Mouse (Mus musculus) telencephalon, adult 2 months (tissue): Measurements from ENCODE around the gene Mgat5.

Experiments used
- DNase-seq: peaks from one replicate; pipeline ENCODE4 v3.0.0-alpha.2; 2011; ENCODE audit warnings: low read depth, low spot score

The Mgat5 gene

DNA sequence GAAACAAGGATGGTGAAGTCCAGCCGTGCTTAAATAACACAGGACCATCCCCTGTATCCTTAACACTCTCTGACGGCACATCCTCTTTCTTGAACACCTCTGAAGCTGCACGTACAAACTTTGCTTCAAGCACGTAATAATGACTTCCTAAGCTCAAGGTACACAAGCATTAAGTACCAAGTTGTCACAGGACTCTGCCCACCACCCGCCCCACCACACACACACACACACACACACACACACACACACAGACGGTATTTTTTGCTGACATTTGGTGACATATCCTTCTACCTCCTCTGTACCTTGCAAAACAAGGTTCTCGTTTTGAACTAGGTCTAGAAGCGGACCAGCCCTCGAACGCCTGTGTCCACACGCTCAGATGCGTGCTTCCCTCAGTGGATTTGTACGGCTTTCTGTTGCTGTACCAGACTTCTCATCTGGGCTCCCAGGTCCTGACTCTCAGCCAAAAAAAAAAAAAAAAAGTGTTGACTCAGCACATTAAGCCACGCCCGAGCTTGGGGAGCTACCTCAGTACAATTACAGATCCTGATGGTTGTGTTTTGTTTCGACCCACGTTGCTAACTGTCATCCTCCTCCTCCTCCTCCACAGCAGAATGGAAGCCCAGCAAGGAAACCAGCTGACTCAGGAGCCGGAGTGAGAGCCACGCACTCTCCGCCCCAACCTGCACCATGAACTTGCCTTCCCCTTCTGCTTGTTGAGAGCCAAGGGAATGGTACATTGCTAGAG lies 101.4 kb downstream of the Mgat5 start:
- peak; percentile 32 for DNase-seq

GRCm38 (mm10) chr1:127307361-127307760 lies 102.5 kb downstream of the Mgat5 start:
- DNase-seq: no peak

DNA sequence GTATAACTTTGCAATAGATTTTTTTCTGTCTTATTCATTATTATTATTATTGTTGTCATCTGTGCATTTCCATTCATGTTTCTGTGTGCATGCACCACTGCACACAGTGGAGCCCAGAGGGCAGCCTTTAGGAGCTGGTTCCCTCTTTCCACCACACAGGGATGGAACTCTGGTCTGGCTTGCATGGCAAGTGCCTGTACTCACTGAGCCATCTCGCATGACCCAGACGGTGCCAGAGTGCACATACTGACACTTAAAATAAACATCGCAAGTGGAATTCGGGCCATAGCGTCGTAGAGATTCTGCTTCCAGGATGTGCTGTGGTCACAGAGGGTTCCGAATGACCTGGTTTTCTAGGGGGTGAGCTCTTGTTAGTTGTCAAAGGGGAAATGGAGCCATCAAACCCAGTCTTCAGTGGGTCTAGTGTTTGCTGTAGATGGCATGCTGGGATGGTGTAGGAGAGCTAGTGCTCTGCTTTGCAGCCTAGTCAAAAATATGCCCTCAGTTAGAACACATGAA lies 103.5 kb downstream of the Mgat5 start:
- DNase-seq: no peak

GRCm38 (mm10) chr1:127308989-127309701 lies 104.3 kb downstream of the Mgat5 start:
- DNase-seq: no peak

DNA sequence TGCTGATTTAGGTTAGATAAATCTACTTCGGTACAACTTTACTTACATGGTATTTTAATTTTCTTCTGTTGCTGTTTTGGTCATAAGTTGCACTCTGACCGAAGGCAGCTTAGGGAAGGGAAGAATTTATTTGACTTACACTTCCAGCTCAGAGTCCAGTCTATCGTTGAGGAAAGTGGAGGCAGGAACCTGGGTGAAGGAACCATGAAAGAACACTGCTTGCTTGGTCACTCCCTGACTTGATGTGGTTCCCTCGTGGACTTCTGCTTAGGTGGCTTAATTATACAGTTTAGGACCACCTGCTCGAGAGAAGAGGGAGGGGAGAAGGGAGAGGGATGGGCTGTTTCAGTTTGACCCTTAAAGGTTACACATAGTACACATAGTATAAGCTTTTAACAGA lies 105.2 kb downstream of the Mgat5 start:
- no peak for DNase-seq

DNA sequence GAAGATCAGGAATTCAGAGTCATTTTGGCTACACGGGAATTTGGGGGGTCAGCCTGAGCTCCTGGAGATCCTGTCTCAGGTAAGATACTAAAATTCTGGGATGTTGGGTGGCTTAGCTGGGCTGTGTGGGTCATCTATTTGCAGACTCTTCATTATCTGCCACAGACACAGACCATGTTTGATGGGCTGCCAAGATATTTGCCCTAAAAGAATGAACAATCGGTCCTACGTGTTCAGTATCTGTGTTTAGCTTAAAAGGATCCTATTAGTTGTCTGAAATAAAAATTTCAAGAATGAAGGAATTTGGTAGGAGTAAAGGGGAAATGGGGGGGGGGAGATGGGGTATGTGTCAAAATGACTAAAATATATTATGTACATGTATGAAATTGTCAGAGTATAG lies 105.9 kb downstream of the Mgat5 start:
- DNase-seq: no peak

DNA sequence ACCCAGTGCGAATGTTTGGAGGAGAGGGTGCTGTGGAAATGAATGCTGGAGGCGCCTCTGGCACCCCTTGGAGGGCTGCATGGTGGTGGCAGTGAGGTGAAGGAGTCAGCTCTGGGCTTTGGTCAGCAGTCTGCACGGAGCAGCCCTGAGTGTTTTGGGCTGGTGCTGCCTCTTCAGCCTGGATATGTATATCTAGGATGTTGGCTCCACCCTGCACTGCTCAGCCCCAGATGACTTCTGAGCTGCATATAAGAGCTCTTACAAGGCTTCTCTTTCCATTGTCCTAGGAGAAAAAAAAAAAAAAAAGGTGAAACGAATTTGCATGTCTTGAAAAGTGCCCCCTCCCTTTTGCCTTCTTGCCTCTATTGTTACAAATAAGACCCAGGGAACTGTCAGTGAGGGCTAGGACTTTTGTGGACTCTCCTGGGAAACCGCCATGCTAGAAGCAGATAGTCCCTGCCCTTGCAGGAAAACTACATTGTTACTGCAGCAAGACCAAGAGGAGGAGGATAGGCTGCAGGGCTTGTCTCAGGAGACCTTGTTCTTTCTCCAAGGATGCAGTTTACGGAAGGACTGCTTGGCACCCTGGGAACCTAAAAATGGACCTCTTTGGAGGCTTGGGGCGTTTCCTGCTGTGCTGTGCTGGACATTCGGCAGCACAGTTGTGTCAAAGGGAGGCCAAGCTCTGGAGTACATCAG lies 109.0 kb downstream of the Mgat5 start:
- no peak for DNase-seq

DNA sequence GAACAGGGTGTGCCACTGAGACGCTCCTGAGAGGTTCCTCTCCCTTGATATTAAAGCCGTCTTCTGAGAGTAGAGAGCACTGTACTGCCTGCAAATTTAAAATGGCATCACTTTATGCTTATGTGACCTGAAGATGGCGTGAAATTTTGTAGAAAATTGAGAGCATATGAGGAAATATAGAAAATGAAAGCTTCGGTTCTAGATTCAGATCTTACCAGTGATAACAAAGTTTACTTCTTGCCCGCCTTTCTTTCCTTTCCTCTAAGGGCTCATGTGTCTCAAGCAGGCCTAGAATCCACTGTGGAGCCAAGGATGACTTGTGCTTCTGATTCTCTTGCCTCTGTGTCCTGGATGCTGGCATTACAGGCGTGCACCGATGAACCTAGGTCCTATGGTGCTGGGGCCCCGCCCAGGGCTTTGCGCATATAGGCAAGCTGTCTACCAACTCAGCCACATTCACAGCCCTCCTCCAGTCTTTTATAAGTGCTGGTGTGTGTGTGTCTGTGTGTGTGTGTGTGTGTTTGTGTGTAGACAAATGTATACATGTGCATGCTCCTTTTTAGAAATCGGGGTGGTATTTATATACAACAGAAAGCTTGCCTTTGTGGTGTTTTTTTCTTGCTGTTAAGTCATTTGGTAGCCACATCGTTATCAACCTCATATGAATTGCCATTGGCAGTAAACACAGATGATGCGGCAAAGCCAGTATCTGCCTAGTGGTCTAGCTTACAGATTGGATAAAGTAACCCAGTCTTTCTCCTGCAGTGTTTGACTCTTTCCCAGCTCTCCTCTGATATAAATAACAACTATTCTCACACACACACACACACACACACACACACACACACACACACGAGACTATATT lies 111.2 kb downstream of the Mgat5 start:
- no peak for DNase-seq

DNA sequence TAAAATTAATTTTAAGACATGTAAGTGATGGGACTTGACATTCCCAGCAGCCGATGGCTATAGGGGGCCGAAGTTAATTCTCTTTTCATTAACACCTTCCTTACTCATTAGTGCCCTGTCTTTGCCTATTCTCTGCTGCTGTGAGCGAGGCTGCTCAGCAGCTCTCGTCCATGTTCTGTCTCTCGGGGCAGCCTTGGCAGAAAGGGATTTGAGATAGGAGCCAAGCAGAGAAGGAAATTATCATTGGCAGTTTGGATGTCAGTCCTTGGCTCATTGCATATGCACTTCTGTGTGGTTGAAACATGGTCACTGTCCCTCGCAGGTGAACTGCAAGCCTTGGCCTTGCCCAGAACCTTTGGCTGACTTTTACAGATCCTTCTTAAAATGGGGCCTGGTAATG lies 111.8 kb downstream of the Mgat5 start:
- DNase-seq: no peak

DNA sequence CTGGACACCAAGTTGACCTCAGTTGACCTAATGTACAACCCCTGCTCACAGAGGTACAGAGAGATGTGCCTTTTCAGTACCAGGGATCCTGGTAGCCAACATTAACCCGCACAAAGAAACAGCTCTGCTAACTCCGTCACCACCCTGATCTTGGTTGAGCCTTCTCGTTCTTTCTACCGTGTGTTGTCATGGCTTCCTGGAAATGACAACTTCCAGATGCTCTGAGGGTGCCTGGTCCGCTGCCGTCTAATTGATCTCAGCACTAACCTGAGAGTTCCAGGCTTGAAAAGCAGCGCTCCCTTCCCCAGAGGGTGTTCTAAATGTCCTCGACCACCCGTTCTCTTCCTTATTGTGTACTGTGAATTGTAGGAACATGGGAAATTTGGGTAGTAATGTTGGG lies 112.7 kb downstream of the Mgat5 start:
- DNase-seq: no peak

GRCm38 (mm10) chr1:127318486-127318885 lies 113.7 kb downstream of the Mgat5 start:
- no peak for DNase-seq

DNA sequence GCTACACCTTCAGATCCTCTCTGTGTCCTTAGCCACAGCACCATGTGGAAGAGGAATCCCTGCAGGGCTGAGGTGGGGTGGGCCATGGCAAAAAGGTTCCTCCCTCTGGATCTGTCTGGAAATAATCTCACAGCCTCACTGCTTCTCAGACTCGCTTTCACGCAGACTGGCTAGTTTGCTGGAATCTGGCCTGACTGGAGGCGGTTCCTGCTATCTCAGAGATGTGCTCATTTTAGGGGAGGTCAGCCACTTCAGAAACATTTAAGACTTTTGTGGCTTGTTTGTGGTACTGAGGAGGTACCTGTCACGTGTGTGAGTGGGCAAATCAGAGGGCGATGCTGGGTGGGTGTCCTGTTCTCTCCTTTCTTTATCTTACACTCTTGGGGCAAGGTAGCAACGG lies 115.0 kb downstream of the Mgat5 start:
- DNase-seq: no peak

- no peak for DNase-seq
Measured at GRCm38 (mm10) chr1:127320956-127321355, 116.1 kb downstream of the Mgat5 start.

DNA sequence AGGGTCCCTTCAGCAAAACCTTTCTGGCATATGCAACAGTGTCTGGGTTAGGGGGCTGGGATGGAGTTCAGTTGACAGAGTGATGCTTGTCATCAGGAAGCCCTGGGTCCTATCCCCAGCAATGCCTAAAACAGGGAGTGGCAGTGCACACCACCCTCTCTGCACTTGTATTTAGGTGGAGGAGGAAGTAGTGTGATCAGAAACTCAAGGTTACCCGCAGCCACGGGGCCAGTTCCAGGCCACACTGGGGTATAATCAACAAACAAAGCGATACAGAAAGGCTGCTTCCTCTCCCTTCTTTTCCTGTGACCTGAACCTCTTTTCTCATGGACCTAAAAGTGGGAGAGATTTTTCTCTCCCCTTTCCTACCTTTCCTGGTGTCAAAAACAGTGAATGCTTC lies 116.8 kb downstream of the Mgat5 start:
- no peak for DNase-seq

DNA sequence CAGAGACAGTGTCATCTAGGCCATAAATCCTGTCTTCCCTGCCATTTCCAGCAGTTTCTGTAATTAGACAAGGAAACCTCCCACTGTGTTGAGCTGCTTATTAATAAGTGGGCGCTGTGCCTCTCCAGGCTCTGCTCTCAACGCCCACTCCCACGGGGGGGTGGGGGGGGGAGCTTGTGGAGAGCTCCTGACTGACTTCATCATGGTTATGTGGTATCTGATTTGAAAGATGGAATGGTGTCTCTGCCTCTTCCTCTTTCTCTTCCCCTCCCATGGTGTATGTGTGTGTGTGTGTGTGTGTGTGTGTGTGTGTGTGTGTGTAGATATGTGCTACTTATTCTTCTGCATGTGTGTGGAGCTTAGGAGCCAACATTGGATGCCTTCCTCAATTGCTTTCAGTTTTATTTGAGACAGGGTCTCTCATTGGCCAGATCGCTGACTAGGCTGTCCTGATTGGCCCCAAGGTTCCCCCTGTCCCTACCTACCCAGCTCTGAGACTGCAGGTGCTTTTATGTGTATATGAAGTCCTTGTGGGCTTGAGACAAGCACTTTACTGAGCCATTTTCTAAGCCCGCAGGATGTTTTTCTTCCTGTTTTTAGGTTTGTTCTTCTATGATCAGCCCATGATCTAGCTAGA lies 117.5 kb downstream of the Mgat5 start:
- DNase-seq: no peak

GRCm38 (mm10) chr1:127325601-127326198 lies 120.9 kb downstream of the Mgat5 start:
- DNase-seq: no peak

GRCm38 (mm10) chr1:127327773-127328172 lies 123.0 kb downstream of the Mgat5 start:
- DNase-seq: no peak

GRCm38 (mm10) chr1:127328354-127328875 lies 123.6 kb downstream of the Mgat5 start:
- DNase-seq: no peak

- no peak for DNase-seq
Measured at GRCm38 (mm10) chr1:127329810-127330209, 125.0 kb downstream of the Mgat5 start.

DNA sequence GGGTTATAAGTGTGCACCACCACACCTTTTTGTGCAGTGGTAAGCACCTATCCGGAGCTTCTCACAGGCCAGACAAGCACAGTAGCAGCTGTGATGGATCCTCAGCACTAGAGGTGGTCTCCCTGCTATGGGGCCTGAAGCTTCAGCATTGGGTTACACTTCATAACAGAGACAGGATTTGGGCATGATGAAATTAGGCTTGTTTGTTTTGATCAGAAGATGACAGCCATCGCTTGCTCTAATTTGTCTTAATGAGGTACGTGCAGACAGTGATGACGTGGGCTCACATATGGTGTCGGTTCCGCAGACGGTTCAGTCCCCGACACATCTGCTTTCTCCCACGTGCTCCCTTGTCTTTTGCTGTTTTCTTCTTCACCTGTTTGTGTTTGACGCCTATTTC lies 132.9 kb downstream of the Mgat5 start:
- no peak for DNase-seq
